Mouse (Mus musculus): ENCODE results near the gene Sec14l4.

GRCm38 (mm10) chr11:3999547-3999946, 31.7 kb upstream of the Sec14l4 start:
- no peak for TF ChIP-seq CTCF (conservative IDR thresholded peaks at IDR 0.05; ENCODE audit: insufficient read depth, insufficient read length, low read depth, low read length)
- no peak for TF ChIP-seq POLR2A (IDR thresholded peaks at IDR 0.05; ENCODE audit: low read depth, low read length)
